Mouse (Mus musculus): Measurements from ENCODE around the gene Bcl2l14. TPM values are rescaled to one million over a fixed set of nuclear protein-coding genes. Genes with fewer than 3 reads are reported as not detected.
A peak's percentile ranks its signal among the peaks of the same experiment; 100 is the strongest.

Bcl2l14 gene
- polyA plus RNA-seq, 1 experiment from 2014 or later, result not detected

- peak; percentile 51 for TF ChIP-seq CTCF (IDR thresholded peaks at IDR 0.05)
- DNase-seq (ENCODE audit: low read depth, low spot score), result no peak
- ChIA-PET POLR2A (no interaction called here), CTCF (interaction anchor here (0.8 to 4.3 kb wide), 6 partner anchors 24 to 193 kb away, joined by 3 to 27 read pairs (median 4); no protein-coding TSS in a partner anchor)
- in situ Hi-C loops (cut with MboI; ENCODE audit: low pct_unique_long_range_greater_than_20kb), result no loop called here
- H3K27me3 ChIP-seq, result no peaks in the 10 kb centered on the region
- ATAC-seq, result no peak
Observed at GRCm38 (mm10) chr6:134427165-134427564, 31.0 kb downstream of the Bcl2l14 start.

- H3K27me3 ChIP-seq, result no peaks in the 10 kb centered on the region
- POLR2A ChIA-PET, result interaction anchor here (0.6 to 0.7 kb wide), 2 partner anchors 55 to 187 kb away, joined by 3 read pairs; no protein-coding TSS in a partner anchor
- TF ChIP-seq CTCF (IDR thresholded peaks at IDR 0.05), result no peak
- no peak for DNase-seq (ENCODE audit: low read depth, low spot score)
- in situ Hi-C loops (cut with MboI; ENCODE audit: low pct_unique_long_range_greater_than_20kb), result no loop called here
- ATAC-seq, result no peak
- CTCF ChIA-PET, result interaction anchor here (0.9 to 4.3 kb wide), 4 partner anchors 9 to 184 kb away, joined by 3 to 27 read pairs (median 3); no protein-coding TSS in a partner anchor
Observed at GRCm38 (mm10) chr6:134428455-134428854, 32.3 kb downstream of the Bcl2l14 start.

GRCm38 (mm10) chr6:134430161-134430799 is 34.2 kb downstream of the Bcl2l14 start:
- ChIA-PET POLR2A (interaction anchor here (0.6 kb wide), 1 partner anchor 17 kb away, joined by 3 read pairs; no protein-coding TSS in a partner anchor), CTCF (interaction anchor here (0.8 to 1.2 kb wide), 2 partner anchors 177 to 185 kb away, joined by 3 to 4 read pairs; no protein-coding TSS in a partner anchor)
- in situ Hi-C loops (cut with MboI; ENCODE audit: low pct_unique_long_range_greater_than_20kb), result loop anchor here (5.0 kb wide), 1 partner anchor 177 kb away; no protein-coding TSS in a partner anchor
- no peak for TF ChIP-seq CTCF (IDR thresholded peaks at IDR 0.05)
- ATAC-seq (no peak), DNase-seq (ENCODE audit: low read depth, low spot score) (no peak)
- no peaks in the 10 kb centered on the region for H3K27me3 ChIP-seq

GRCm38 (mm10) chr6:134431583-134431982 is 35.5 kb downstream of the Bcl2l14 start:
- no peaks in the 10 kb centered on the region for H3K27me3 ChIP-seq
- ATAC-seq (no peak), DNase-seq (ENCODE audit: low read depth, low spot score) (no peak)
- TF ChIP-seq CTCF (IDR thresholded peaks at IDR 0.05), result no peak
- in situ Hi-C loops (cut with MboI; ENCODE audit: low pct_unique_long_range_greater_than_20kb), result loop anchor here (5.0 kb wide), 1 partner anchor 176 kb away; no protein-coding TSS in a partner anchor
- ChIA-PET POLR2A (no interaction called here), CTCF (no interaction called here)

GRCm38 (mm10) chr6:134433281-134433680 is 37.2 kb downstream of the Bcl2l14 start:
- POLR2A ChIA-PET, result interaction anchor here (0.6 kb wide), 1 partner anchor 181 kb away, joined by 4 read pairs; no protein-coding TSS in a partner anchor
- in situ Hi-C loops (cut with MboI; ENCODE audit: low pct_unique_long_range_greater_than_20kb), result loop anchor here (5.0 kb wide), 1 partner anchor 174 kb away; no protein-coding TSS in a partner anchor
- ATAC-seq (no peak), DNase-seq (ENCODE audit: low read depth, low spot score) (no peak)
- no peak for TF ChIP-seq CTCF (IDR thresholded peaks at IDR 0.05)
- H3K27me3 ChIP-seq, result no peaks in the 10 kb centered on the region
- CTCF ChIA-PET, result interaction anchor here (0.8 to 2.3 kb wide), 5 partner anchors 13 to 185 kb away, joined by 3 to 8 read pairs (median 4); no protein-coding TSS in a partner anchor

GRCm38 (mm10) chr6:134434044-134434443 is 37.9 kb downstream of the Bcl2l14 start:
- in situ Hi-C loops (cut with MboI; ENCODE audit: low pct_unique_long_range_greater_than_20kb), result loop anchor here (5.0 kb wide), 1 partner anchor 173 kb away; no protein-coding TSS in a partner anchor
- CTCF ChIA-PET, result interaction anchor here (0.9 to 2.3 kb wide), 7 partner anchors 9 to 184 kb away, joined by 3 to 8 read pairs (median 4); no protein-coding TSS in a partner anchor
- H3K27me3 ChIP-seq, result no peaks in the 10 kb centered on the region
- no peak for TF ChIP-seq CTCF (IDR thresholded peaks at IDR 0.05)
- POLR2A ChIA-PET, result no interaction called here
- DNase-seq (ENCODE audit: low read depth, low spot score) (peak; percentile 37), ATAC-seq (no peak)

- no peak for TF ChIP-seq CTCF (IDR thresholded peaks at IDR 0.05)
- no peak for ATAC-seq
- no peaks in the 10 kb centered on the region for H3K27me3 ChIP-seq
- POLR2A ChIA-PET, result no interaction called here
- no peak for DNase-seq (ENCODE audit: low read depth, low spot score)
- in situ Hi-C loops (cut with MboI; ENCODE audit: low pct_unique_long_range_greater_than_20kb), result loop anchor here (5.0 kb wide), 1 partner anchor 172 kb away; no protein-coding TSS in a partner anchor
- CTCF ChIA-PET, result interaction anchor here (1.2 kb wide), 1 partner anchor 175 kb away, joined by 3 read pairs; no protein-coding TSS in a partner anchor
Observed at GRCm38 (mm10) chr6:134434866-134435390, 38.8 kb downstream of the Bcl2l14 start.

- no peaks in the 10 kb centered on the region for H3K27me3 ChIP-seq
- ChIA-PET CTCF (interaction anchor here (1.4 kb wide), 1 partner anchor 11 kb away, joined by 3 read pairs; no protein-coding TSS in a partner anchor), POLR2A (interaction anchor here (0.6 kb wide), 1 partner anchor 178 kb away, joined by 7 read pairs; no protein-coding TSS in a partner anchor)
- in situ Hi-C loops (cut with MboI; ENCODE audit: low pct_unique_long_range_greater_than_20kb), result no loop called here
- DNase-seq (ENCODE audit: low read depth, low spot score), result no peak
- no peak for ATAC-seq
- no peak for TF ChIP-seq CTCF (IDR thresholded peaks at IDR 0.05)
Observed at GRCm38 (mm10) chr6:134436955-134437354, 40.8 kb downstream of the Bcl2l14 start.

- DNase-seq (ENCODE audit: low read depth, low spot score) (no peak), ATAC-seq (peak; percentile 26)
- TF ChIP-seq CTCF (IDR thresholded peaks at IDR 0.05), result no peak
- no peaks in the 10 kb centered on the region for H3K27me3 ChIP-seq
- in situ Hi-C loops (cut with MboI; ENCODE audit: low pct_unique_long_range_greater_than_20kb), result no loop called here
- ChIA-PET POLR2A (interaction anchor here (0.6 kb wide), 1 partner anchor 78 kb away, joined by 10 read pairs; no protein-coding TSS in a partner anchor), CTCF (interaction anchor here (1.0 to 1.8 kb wide), 3 partner anchors 11 to 168 kb away, joined by 3 to 6 read pairs (median 5); no protein-coding TSS in a partner anchor)
Observed at GRCm38 (mm10) chr6:134439401-134440021, 43.4 kb downstream of the Bcl2l14 start.

- H3K27me3 ChIP-seq, result no peaks in the 10 kb centered on the region
- no peak for DNase-seq (ENCODE audit: low read depth, low spot score)
- no peak for ATAC-seq
- ChIA-PET CTCF (no interaction called here), POLR2A (interaction anchor here (0.6 kb wide), 1 partner anchor 78 kb away, joined by 10 read pairs; no protein-coding TSS in a partner anchor)
- TF ChIP-seq CTCF (IDR thresholded peaks at IDR 0.05), result no peak
- in situ Hi-C loops (cut with MboI; ENCODE audit: low pct_unique_long_range_greater_than_20kb), result no loop called here
Observed at GRCm38 (mm10) chr6:134440023-134440422, 43.9 kb downstream of the Bcl2l14 start.
